ENCODE assay signal across 22 mouse cellular contexts in genomic region chr1:152659961-152660360, GRCm38 (mm10).
"Had no signal": no experiment of that assay in that cellular context is flagged by ENCODE, and none has a peak within 500 bp of the region (broad histone marks: within the 10 kb centered on the region; RNA-seq: fewer than 3 reads in every experiment).

No protein-coding gene starts in this region.

- H3K27me3 ChIP-seq: heart, embryonic 12.5 days; hindbrain, embryonic 13.5 days; hindbrain, embryonic 15.5 days; limb, embryonic 12.5 days had no signal

- H3K36me3 ChIP-seq: heart, embryonic 12.5 days; hindbrain, embryonic 13.5 days; hindbrain, embryonic 15.5 days; limb, embryonic 10.5 days; limb, embryonic 12.5 days had no signal

- H3K27ac ChIP-seq: heart, adult 2 months; hindbrain, embryonic 13.5 days; hindbrain, embryonic 15.5 days; hindbrain, postnatal 0 days; layer of hippocampus, adult 2 months; left cerebral cortex, adult 2 months; limb, embryonic 10.5 days; limb, embryonic 12.5 days had no signal

- H3K4me3 ChIP-seq: heart, adult 2 months; heart, embryonic 12.5 days; hindbrain, embryonic 13.5 days; hindbrain, embryonic 15.5 days; layer of hippocampus, adult 2 months; left cerebral cortex, adult 2 months; limb, embryonic 10.5 days; limb, embryonic 12.5 days had no signal

- H3K4me1 ChIP-seq: heart, embryonic 12.5 days; hindbrain, embryonic 13.5 days; hindbrain, embryonic 15.5 days; limb, embryonic 10.5 days; limb, embryonic 12.5 days had no signal

- ATAC-seq: forebrain, postnatal 0 days; hindbrain, postnatal 0 days; intestine, embryonic 16.5 days had no signal

- H3K9me3 ChIP-seq: heart, embryonic 12.5 days; hindbrain, embryonic 13.5 days; hindbrain, embryonic 15.5 days; limb, embryonic 10.5 days; limb, embryonic 12.5 days had no signal

- DNase-seq: forebrain, postnatal 0 days; gastrocnemius, postnatal 14 days; gastrocnemius, postnatal 36 days; heart, postnatal 10 days; heart, postnatal 36 days; kidney, adult 11 months; kidney, adult 2 months; kidney, adult 9 months; kidney, postnatal 10 days; kidney, postnatal 25 days; kidney, postnatal 4 days; liver had no signal
